Mouse (Mus musculus) neutrophil, adult 59 days (primary cell): Measurements from ENCODE around the gene Gm29110. TPM values are rescaled to one million over a fixed set of nuclear protein-coding genes. Genes with fewer than 3 reads are reported as not detected.

Source experiments
- total RNA-seq, 2 experiments: library from RNA; stranded (reverse); gene quantifications; 1 replicate in 1 of 2; 2 replicates in 1 of 2; pipeline ENCODE4 v1.2.4; 2023

The Gm29110 gene
- total RNA-seq, result not detected

DNA sequence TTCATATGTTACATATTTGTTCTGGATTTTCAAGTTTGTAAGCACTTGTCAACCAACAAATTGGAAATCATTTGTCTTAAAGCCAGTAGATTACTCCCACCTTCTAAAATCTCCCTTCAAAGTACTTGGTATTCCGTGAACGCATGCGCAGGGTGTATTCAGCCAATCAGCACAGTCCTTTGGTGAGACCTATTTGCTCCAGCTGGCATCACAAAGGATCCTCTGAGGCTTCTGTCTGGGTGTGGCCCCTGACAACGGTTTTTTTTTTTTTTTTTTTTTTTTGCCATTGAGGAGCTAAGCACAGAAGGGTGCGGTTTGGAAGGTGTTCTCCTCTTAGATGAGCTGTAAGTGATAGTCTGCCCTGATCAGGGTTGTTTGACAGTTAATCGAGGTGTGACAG lies at the start of gene Gm29110:
Gene Gm29110 (plus strand): TSS at position 301 of the 400 bp plus-strand sequence.

Other genes starting within 250 kb of the Gm29110 start
- gene Gm21913, start 153.4 kb downstream of the Gm29110 start, total RNA-seq, result not detected